Mouse (Mus musculus): ENCODE data around the gene Mpp5.

DNA sequence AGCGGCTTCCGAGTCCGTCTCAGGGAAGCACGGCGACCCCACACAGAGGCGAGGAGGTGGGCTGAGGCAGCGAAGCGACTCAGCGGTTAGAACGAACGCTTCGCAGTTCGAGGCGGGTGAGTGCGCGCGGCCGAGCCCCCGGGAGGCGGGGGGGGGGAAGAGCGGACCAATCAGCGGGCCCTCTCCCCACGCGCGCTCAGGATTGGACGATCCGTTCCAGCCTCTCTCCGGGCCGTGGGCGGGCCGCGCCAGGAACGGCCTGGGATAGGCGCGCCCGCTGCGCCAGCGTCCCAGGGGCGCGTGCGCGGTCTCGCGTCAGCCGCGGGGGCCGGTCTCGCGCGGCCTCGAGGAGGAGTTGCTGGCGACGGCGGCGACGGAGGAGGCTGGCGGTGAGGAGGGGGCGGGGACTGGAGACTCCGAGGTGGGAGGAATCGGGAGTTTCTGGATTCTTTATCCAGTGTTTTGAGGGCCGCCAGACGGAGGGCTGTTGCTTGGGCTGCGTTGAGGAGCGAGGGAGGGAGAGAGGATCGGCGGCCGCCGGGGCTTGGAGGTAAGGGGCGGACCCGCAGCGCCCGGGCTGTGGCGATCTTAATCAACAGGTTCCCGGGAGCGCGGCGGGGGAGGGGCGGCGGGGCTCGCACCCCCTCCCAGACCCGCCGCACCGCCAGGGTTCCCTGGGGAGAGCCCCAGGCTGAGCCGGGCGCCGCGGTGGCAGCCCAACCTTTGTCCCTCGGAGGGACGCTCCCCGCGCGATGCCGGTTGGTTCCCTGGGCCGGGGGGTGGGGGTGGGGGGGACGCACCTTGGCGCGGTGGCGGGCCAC is at the start of gene Mpp5:
- TF ChIP-seq CTCF (IDR thresholded peaks at IDR 0.05) (no peak), EP300 (IDR thresholded peaks at IDR 0.05) (no peak)

Data from lung, postnatal 0 days (tissue).